Mouse (Mus musculus): ENCODE results near the gene Carns1. TPM values are rescaled to one million over a fixed set of nuclear protein-coding genes. Genes with fewer than 3 reads are reported as not detected.

The Carns1 gene
- polyA plus RNA-seq, 1 experiment: 0.46 TPM

GRCm38 (mm10) chr19:4150567-4151487 lies 24.5 kb downstream of the Carns1 start:
- TF ChIP-seq GATA1 (IDR thresholded peaks at IDR 0.05; ENCODE audit: low read length): no peak

GRCm38 (mm10) chr19:4149764-4150461 lies 25.4 kb downstream of the Carns1 start:
- TF ChIP-seq GATA1 (IDR thresholded peaks at IDR 0.05; ENCODE audit: low read length): no peak

GRCm38 (mm10) chr19:4149283-4149682 lies 26.0 kb downstream of the Carns1 start:
- no peak for TF ChIP-seq GATA1 (IDR thresholded peaks at IDR 0.05; ENCODE audit: low read length)

DNA sequence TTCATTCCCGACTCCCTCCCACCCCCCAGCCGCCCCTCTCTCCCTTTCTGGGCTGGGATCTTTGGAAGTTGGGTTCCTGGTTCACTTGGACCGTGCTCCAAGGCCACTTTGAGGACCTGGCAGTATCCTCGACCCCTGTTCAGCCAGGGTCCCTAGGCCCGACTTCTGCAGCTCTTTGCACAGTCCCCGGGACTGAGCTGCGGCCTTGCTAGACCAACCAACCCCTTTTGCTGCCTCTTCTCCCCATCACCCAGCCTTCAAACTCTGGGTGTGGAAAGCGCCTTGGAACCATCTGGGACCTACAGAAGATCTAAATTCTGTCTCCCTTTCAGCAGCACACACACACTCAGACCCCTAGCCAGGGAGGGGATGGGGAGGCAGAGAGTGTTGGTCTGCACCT lies 26.5 kb downstream of the Carns1 start:
- TF ChIP-seq GATA1 (IDR thresholded peaks at IDR 0.05; ENCODE audit: low read length): no peak

DNA sequence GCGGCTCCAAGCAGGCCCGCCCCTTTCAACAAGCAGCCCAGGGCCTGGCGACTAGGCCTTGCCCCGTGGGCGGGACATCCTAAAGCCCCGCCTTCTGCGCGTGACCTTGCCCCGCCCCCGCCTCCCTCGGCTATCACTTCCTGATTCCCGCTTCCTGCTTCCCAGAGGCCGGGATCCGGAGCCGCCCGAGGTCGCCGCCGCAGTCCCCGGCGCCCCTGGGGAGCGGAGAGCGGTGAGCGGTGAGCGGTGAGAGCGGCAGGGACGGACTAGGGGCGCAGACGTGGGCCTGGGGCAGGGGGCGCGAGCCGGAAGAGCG lies 26.8 kb downstream of the Carns1 start, which contains the start of gene Coro1b:
Gene Coro1b (plus strand): TSS at position 129 of the 316 bp plus-strand sequence.
- TF ChIP-seq GATA1 (IDR thresholded peaks at IDR 0.05; ENCODE audit: low read length): no peak

- TF ChIP-seq GATA1 (IDR thresholded peaks at IDR 0.05; ENCODE audit: low read length): no peak
These were observed 27.3 kb downstream of the Carns1 start for GRCm38 (mm10) chr19:4147782-4148490.

DNA sequence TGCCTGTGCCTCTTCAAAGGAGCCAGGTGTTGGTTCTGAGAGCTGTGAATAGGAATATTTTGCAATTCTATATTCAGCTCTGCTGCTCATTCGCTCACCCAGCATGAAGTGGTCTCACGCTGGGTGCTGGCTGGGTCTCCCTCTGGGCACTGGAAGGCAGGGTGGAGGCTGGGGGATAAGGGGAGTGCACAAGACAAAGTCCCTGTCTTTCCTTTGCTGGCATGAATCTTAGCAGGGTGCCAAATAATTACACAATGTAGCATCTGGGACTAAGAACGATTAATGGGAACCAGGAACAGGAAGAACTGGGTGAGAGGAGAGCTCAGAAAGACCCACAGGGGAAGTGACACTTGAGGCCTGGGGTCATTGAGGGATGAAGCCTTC lies 28.3 kb downstream of the Carns1 start:
- no peak for TF ChIP-seq GATA1 (IDR thresholded peaks at IDR 0.05; ENCODE audit: low read length)

- TF ChIP-seq GATA1 (IDR thresholded peaks at IDR 0.05; ENCODE audit: low read length): no peak
These were observed 28.8 kb downstream of the Carns1 start for GRCm38 (mm10) chr19:4146366-4147021.

- no peak for TF ChIP-seq GATA1 (IDR thresholded peaks at IDR 0.05; ENCODE audit: low read length)
These were observed 29.3 kb downstream of the Carns1 start for GRCm38 (mm10) chr19:4145936-4146335.

DNA sequence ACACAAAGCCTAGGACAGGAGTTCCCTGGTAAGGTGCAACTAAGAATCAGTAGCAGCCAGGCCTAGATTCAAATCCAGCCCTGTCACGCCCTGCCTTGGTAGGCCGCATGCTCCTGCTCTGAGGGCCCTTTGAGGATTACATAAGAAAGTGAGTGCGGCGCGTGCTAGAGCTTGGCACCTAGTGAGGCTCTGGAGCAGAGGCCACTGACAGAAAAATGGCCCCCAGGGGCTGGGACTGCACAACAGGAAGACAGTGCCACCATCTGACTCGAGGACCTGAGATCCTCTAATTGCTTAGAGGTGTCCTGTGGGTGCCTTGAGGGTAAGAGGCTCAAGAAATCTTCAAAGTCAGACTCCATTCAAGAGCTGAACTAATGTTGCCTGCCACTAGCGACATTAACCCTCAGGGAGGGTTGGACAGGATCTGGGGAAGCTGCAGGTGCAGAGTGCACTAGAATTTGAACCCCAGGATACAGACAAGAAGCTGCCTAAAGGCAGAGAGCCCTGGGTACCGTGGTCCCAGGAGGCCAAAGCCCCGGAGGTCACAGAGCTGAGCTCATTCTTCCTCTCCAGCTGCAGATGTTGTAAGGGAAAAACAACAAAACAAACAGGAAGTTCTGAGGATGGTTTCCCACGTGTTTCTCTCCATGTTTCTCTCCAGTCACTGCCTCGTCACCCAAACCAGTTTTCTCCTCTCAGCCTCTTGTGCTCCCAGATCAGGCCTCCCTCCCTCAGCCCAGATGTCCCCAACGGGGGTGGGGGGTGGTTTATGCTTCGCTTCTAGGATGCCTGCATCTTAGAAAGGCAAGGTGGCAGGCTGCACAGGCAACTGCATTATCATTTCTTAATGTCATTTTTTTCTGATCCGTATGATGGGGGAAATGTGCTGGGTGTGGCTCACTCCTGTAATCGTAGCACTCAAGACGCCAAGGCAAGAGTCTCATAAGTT lies 30.5 kb downstream of the Carns1 start:
- no peak for TF ChIP-seq GATA1 (IDR thresholded peaks at IDR 0.05; ENCODE audit: low read length)

DNA sequence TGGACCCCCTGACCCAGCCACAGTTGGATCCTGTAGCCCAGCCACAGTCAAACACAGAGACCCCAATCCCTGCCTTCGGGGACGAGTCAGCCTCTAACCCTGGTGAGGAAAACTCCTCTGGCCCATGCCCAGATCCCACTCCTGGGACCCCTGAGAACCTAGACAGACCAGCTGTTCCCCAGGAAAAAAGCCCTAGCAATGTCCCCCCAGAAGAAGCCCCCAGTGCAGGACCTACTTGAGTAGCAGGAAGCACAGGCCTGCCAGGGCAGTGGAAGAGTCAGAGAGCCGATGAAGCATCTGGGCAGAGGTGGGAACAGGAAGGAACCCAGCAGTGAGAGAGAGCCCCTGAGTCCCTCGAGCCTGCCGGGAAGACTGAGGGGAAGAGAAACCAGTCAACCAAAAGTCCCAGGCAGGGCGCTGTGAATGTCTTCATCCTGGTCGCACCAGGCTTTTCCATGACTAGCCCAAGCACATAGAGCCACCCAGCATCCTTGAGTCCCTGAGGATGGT lies 31.5 kb downstream of the Carns1 start, which contains the start of gene Cabp4:
Gene Cabp4 (minus strand): TSS at position 275 of the 510 bp plus-strand sequence.
- TF ChIP-seq GATA1 (IDR thresholded peaks at IDR 0.05; ENCODE audit: low read length): no peak

DNA sequence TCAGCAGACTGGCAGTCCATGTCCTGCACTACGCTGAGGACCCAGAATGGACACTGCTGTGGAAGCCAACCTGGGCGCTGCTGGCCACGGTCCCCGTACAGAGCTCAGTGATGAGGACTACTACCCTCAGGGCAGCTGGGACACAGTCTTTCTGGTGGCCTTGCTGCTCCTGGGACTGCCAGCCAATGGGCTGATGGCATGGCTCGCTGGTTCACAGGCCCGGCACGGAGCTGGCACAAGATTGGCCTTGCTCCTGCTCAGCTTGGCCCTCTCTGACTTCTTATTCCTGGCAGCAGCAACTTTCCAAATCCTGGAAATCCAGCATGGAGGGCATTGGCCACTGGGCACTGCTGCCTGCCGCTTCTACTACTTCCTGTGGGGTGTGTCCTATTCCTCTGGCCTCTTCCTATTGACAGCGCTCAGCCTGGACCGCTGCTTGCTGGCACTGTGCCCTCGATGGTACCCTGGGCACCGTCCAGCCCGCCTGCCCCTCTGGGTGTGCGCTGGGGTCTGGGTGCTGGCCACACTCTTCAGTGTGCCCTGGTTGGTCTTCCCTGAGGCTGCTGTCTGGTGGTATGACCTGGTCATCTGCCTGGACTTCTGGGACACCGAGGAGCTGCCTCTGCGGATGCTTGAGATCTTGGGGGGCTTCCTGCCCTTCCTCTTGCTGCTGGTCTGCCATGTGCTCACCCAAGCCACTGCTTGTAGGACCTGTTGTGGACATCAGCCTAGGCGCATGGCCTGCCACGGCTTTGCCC lies 32.7 kb downstream of the Carns1 start:
- no peak for TF ChIP-seq GATA1 (IDR thresholded peaks at IDR 0.05; ENCODE audit: low read length)

- TF ChIP-seq GATA1 (IDR thresholded peaks at IDR 0.05; ENCODE audit: low read length): no peak
These were observed 35.1 kb downstream of the Carns1 start for GRCm38 (mm10) chr19:4140147-4140546.
